Mouse (Mus musculus): Measurements from ENCODE around the gene Gm5725.
"Not testable (repeated sequence)": the region's sequence is repeated elsewhere in the genome, so short reads cannot be mapped to it uniquely, and the experiment has no call there.

DNA sequence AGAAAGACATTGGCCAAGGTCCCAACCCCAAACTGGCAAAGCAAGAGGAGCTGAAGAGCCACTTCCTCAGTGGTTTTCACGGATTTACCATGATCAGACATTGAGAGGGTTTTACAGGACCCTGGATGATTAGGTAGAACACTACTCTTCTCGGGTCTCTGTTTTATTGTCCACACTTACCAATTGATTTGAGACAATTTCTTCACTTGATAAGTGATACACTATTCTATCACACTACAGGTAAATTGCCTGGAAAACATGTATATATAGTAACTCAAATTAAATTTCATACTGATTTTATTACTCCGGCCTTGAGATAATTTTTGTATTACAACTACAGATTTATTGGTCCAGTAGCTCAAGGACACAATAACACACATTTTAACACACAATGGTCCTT lies 47.4 kb downstream of the Gm5725 start, which contains the start of gene Gm4177:
- not testable (repeated sequence) for TF ChIP-seq CTCF (IDR thresholded peaks at IDR 0.05; ENCODE audit: extremely low read depth, insufficient read depth, insufficient read length, insufficient replicate concordance); POLR2A (IDR thresholded peaks at IDR 0.05; ENCODE audit: low read depth, low read length)
